Mouse (Mus musculus): ENCODE results near the gene Gcnt1.

The Gcnt1 gene

DNA sequence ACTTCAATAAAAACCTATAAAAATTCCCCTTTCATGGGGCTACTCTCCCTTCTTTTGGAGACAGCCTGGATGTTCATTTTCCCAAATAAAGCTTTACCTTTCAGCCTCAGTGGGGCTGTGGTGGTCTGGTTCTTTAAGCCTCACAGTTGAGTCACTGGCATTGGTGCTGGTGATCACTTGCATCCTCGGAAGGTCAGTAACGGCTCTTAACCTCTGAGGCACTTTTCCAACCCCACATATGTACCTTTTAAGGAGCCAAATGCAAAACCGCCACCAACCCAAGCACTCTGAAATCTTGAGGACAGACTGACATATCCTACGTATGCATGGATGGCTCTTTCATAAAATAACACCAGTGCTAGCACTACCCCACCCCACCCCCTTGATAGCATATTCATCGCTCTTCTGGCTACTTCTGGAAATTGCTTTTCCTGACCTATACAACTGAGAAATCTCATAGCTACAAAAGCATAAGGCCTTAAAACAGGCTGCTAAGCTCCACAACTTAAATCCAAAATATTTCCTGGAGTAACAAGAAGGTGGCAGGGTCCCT is 48.9 kb downstream of the Gcnt1 start:
- no peak for DNase-seq

DNA sequence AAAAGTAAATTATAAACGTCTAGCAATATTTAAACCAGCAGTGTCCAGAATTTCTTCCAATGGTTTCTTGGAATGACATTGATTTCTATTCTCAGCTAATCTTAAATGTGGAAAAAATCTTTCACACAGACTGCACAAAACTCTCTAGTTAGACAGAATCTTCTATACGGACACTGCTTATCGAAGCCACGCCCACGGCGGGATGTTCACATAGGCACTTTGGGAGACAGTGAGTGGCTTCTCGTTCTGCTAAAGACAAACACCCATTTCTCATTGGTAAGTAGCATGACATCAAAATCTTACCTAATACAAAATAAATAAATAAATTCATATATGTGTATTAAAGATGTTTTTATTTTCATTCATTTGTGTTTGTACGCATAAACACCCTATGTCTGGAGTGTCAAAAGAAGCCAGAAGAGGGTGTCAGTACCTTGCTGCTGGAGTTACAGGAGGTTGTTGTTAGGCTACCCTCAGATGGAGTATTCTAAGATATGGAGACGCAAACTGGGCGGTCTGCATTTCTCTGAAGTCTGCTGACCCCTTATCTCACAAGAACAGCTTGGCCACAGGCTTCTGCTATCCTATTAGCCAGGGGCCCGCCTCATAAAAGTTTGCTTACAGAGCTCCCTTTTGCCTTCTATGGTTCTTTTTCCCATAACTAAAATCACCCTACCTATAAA is 49.5 kb downstream of the Gcnt1 start:
- DNase-seq: no peak

DNA sequence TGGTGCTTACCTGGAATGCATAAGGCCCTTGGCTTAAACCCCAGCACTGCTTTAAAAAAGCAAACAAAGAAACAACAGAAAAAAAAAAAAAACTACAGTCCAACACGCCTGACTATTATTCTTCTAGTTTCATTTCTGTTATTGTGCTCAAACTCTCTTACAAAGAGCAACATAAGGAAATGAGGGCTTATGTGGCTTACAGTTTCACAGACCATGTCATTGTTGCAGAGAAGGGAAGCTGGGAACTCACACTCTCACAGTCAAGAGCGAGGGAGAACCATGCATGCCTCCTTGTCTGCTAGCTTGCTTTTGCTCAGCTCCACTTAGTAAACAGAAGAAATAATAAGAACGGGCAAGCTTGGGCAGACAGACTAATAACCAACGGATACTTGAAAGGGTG is 52.9 kb downstream of the Gcnt1 start:
- DNase-seq: no peak

DNA sequence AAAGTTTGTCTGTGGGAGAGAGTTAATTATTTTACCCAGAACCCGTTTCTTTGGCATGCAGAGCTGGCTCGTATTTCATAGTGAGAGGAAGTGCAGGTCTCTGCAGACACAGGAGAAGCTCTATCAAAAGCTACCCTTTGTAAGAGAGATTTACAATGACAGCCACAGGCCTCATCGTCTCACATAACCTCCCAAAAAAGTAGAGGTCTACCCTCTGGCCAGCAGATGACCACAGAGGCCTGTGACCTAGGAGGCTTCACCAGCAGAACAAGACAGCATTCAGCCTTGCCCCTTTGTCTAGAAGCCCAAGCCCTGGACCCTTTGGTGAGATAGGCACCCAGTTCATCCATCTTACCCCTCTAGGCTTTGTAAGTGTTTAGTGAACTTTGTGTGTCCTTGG is 53.9 kb downstream of the Gcnt1 start:
- no peak for DNase-seq

DNA sequence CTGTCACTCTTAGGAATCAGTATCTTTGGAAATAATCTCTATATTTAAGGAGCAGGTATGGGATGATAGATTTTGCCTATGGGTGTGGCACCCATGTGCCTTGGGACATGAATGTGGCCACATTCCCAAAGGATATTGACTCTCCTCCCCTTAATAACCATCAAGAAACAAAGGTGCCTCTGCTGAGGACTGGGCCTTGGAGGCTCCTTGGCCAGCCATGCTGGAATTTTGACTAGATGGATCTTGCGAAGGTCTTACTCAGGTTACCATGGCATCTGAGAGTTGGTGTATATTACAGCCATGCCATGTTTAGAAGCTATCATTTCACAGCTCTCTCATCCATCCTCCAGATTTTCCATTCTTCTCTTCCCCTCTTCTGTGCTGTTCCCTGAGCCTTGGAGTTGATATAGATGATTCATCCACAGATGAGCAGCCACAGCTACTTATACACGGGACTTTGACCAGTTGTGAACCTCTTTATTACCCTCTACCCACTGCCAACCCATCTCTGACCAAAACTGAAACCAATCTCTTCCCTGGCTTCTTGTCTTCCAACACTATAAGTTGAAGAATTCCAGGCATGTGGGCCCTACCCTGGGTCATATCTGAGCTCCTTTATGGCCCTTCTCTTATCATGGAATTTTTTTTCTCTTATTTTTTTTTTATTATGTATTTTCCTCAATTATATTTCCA is 56.2 kb downstream of the Gcnt1 start:
- no peak for DNase-seq

DNA sequence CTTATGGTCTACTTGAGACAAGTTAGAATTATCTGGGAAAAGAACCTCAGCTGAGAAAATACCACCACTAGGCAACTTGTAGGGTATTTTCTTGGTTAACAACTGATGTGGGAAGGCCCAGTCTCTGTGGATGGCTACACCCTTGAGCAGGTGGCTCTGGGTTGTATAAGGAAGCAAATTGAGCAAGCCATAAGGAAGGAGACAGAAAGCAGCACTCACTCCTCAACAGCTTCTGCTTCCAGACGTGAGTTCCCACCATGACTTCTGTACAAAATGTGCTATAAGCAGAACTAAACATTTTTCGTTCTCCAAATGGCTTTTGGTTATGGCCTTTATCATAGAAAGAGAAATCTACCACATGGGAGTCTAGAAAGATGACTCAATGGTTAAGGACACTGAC is 58.2 kb downstream of the Gcnt1 start:
- no peak for DNase-seq

DNA sequence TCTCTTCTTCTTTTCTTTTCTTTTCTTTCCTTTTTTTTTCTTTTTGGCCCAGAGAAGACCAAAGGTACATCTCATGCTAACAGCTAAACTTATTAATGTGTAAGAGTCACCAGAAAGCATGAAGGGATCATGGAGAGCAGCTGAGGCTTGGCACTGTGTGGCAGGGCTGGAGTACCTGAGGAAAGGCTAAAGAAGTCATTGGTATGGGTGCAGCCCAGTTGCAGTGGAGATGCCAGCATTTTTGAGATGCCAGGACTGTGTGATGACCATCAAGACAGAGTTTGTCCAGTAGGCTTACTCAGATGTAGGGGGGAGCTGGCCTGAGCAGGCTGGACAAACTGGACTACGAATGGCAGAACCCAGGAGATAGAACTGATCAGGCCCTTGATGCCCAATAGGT is 58.9 kb downstream of the Gcnt1 start:
- no peak for DNase-seq

DNA sequence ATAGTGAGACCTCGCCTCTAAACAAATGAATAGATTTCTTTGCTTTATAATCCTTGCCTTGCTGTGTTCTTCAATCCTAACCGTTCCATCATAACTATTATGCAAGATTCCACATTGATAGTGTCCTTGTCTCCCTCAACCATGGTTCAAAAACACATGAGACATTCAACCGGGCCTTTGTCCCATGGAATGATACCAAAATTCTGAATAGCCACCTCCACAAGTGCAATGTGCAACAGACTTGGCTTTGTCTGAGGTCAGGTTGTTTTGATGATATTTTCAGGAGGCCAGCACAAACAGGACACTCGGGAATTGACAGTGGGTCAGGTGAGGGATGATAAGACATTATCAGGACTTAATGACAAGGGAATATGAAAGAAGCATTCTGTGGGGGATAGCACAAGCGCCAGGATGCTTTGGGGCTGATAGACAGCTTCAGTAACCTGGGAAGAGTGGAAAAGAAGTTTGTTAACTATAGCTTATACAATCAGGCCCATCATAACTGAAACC is 59.9 kb downstream of the Gcnt1 start:
- no peak for DNase-seq

DNA sequence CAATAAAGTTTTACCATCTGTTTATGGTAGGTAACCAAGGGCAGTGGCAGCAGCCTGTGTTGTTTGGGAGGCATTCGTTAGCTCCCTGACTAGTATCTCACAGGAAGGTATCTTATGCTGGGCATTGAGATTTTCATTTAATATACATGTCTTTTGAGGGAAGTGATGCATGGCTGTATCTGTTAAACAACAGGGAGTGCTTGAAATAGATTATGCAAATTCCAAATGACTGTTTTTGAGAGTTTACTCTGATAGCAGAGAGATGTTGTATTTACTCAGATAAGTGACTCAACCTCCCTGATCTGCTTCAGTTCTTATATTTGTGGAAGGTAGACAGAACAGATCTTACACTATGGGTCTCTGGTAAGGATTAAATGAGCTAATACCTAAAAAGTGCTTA is 61.1 kb downstream of the Gcnt1 start:
- DNase-seq: no peak

DNA sequence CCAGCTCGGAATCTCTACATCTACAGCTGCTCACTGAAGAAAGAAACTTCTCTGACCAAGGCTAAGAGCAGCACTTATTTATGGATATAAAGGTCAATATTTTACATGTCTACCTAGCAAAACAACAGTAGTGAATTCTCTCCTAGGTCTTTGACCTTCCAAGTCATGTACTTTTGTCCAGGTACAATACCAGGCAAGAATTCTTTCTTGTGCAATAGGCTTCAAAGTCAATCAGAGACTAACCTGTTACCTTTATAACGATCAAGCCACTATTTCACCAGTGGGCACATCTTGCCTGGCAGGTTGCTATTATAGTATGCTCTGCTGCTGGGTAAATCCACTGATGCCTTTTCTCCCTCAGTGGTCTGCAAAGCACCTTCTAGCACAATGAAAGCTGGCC is 61.6 kb downstream of the Gcnt1 start:
- no peak for DNase-seq

DNA sequence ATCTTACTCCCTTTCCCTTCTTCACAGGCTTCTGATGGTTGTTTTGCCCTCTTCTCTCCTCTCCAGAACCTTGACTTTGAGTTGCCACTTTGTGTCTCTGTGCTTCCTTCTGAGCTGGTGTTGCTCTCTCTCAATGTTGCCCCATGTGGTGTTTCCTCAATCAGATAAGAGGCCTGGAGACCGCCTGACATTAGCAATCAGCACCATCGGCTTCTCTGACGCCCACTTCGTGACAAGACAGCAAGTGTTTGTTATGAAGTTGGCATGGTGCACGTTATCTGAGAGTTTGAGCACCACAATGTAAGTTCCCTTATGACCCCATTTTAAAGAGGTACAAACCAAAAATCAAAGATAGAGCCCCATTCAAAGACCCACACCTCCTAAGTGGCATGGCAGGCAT is 76.6 kb downstream of the Gcnt1 start:
- DNase-seq: no peak

DNA sequence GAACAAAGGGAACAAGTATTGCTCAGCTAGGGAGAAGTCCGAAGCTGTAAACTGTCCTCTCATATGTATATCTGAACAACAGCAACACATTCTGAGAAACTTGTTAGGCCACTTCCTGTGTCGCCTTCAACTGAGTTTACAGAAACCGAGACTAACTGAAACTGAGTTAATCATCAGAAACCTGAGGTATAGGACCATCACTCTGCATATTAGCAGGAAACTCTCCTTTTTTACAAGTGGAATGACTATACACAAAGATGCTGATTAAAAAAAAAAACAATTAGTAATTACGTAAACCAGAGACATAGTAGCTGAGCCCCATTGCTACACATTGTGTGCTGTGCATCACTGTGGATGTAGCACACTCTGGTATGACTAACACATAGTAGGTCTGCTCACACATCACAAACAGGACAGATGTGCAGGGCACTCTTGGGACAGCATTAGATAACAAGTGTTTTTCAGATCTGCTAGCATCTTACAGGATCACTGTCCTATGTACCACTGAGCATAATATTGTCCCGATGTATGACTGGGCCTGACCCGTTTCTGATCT is 77.4 kb downstream of the Gcnt1 start:
- DNase-seq: no peak

DNA sequence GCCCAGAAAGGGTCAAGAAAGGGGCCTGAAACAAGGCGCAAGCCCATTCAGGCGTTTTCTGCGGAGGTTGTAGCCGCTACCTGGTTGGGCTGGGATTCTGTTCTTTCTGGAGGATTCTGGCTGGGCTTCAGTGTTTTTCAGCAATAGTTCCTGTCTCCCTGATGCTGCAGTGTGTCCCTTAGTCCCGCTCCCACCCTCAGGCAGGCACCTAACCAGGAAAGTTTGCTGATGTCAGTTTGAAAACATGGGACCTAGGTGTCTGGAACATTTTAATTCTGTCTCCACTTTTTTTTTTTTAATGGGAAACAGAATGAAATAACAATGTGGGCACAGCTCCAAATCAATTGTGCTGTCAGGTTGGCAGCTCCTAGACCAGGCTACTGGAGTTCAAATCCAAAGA is 78.5 kb downstream of the Gcnt1 start:
- DNase-seq: no peak

DNA sequence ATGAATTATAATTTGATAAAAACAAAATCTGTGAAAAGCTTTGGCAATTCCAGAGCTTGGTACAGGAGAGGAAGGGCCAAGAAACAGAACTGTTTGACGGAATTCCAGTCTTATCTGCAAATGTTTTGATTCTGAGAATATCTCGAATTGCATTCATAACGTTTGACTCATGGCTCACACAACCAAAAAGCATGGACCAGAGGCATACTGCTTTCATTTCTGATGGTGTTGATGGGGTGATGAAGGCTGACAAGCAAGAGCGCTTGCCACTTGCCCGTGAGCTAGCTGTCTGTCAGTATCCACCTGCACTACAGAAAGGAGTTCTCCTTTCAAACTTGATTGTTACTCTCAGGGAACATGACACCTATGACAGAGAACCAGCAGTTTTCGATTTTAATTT is 83.1 kb downstream of the Gcnt1 start:
- DNase-seq: no peak

DNA sequence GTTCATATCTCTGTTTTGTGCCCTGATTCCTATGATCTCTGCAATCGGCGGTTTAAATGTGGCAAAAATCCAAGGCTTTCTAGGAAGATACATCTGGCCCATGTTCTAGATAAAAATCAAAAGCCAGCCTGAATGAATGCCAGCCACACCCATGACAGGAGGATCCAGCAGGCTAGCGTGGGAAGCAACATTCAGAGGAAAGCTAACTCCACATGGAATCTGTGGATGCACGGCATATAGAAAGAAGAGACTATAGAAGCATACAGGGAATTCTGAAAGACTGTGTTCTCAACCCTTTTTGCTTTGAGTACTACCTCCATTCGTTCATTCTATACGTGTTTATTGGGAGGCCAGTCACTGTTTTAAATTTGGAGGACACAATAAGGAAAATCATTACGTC is 86.6 kb downstream of the Gcnt1 start:
- no peak for DNase-seq

DNA sequence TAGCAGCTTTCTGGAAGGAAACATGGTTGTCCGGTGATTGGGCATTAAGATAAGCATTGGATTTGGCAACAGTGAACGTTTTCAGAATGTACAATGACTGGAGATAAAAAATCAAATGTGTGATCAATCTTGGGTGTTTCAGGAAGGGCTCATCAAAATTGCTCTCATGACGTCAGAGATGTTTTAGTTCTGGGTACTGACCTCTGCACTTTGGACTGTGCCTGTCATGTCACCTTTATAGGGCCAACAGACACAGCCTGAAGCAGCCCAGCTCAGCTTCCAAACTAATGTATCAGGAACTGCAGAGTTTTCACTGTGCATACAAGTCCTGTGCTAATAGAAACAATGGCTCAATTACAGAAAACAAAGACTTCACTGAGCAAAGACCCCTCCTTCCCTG is 89.3 kb downstream of the Gcnt1 start:
- DNase-seq: no peak

DNA sequence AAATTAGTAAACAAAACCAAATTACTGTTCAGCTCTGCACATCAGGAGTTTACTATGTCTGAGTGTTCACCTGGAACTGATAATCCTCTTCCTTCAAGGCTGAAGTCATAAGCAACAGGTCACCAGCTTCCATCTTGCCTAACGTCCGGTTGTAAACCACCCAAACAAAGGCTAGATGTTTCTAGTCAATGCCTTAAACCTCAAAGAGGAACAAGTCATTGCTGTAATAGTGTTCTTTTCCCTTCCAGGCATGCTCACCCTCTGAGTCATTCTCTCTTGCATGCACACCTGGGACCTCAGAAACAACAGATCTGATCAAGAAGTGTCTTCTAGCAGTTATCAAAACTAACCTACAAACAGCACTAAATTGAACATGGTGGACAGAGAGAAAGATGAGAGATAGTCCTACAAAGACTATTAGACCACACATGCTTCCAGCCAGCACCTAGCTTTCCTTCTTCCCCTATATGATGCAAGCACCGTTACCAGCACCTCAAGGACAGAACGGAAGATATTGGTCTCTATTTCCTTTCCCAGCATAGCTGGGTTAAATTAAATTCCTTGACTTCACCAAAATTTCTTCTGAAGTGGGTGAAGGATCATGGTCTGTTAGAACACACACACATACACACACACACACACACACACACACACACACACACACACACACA is 94.1 kb downstream of the Gcnt1 start:
- DNase-seq: peak in 1 of 2 experiments; percentile 11
